Mouse (Mus musculus) kidney, postnatal 10 days (tissue): ENCODE data around the gene Marveld1.

Experiments used
- DNase-seq: peaks from one replicate; pipeline ENCODE4 v3.0.0; 2021; ENCODE audit warnings: mixed read lengths

The Marveld1 gene

DNA sequence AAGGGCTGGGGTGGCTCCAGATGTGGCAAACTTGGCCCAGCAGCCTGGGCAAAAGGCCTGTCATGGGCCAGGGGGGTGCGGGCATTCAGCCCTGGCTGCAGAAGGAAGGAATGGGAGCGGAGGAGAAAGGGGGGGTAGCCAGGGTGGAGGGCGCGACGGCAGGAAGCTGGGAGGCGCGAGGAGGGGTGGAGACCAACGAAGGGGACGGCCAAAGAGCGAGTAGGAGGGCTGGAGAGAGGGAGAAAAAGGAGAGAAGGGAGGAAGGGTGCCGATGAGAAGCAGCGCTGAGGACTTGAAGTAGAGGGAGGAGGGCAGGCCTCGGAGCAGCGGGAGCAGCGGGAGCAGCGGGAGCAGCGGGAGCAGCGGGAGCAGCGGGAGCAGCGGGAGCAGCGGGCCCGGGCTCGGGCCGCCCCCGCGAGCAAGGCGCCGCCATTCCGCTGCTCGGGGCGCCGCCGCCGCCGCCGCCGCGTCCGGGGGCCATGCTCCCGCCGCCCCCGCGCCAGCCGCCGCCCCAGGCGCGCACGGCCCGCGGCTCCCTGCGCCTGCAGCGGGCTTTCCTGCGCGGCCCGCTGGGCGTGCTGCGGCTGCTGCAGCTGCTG is at the start of gene Marveld1:
Gene Marveld1, plus strand, starts transcription at position 231 of the 599 bp plus-strand sequence.
- DNase-seq = peak; percentile 90

DNA sequence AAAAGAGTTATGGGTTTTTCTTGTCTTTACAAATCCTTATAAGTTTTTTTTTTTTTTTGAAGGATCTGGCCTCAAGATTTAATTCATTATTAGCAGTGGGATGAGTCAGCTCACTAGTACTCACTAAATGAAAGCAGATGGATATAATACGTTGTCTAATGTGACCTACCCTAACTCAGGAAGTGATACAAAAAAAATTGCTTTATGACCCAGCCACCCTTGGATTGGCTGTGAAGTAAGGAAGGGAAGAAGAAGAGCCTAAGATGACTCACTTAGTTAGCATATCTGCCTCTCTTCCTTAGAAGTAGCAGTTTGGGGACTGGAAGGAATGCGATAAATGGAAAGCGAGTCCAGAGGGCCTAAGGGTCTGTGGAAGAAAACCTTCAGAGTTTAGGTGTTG is 47.8 kb upstream of the Marveld1 start:
- DNase-seq = no peak

DNA sequence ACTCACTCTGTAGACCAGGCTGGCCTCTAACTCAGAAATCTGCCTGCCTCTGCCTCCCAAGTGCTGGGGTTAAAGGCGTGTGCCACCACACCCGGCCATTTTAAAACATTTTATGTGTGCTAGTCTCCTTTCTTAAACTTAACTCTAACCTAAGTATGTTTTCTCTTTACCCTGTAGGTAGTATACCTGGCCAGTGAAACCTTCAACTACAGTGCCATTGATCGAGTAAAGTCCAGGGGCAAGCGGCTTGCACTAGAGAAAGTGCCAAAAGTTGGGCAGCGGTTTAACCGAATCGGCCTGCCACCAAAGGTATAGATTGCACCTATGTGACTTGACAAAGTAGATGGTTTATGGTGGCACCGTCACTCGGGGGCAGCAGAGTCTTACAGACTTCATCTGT is 42.5 kb upstream of the Marveld1 start:
- no peak for DNase-seq

DNA sequence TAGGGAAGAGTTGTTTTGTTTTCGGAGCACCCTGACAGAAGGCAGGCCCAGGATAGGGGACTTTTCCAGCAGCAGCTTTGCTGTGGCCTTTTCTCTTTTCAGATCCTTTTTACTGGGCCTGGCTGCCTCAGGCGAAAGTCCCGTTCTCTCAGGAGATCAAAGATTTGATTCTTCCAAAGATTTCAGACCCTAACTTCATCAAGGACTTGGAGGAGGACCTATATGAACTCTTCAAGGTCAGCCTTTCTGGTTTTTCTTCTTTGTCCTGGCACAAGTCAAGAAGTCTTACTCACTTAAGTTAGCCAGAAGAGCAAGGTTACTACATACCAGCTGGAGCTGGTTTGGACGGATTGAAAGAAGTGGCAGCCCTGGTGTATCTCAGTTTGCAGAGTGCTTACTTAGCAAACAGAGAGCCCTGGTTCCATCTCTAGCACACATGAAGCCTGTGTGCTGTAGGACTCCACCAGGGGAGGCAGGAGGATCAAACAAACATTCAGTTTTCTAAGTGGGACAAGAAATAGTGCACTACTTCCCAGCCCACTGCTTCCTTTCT is 31.3 kb upstream of the Marveld1 start:
- DNase-seq = no peak

DNA sequence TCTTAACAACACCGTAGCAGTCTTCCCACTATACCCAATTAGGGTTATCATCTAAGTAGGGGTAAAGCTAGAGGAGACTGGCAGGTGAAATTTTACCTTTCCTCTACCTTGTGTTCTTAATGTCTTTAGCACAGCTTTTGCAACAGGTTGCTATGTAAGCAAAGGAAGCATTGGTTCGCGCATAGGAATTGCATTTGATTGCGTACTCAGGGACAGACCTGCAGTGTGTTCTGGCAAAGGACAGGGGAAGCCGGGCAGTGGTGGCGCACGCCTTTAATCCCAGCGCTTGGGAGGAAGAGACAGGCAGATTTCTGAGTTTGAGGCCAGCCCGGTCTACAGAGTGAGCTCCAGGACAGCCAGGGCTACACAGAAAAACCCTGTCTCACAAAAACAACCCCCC is 29.1 kb upstream of the Marveld1 start:
- no peak for DNase-seq

DNA sequence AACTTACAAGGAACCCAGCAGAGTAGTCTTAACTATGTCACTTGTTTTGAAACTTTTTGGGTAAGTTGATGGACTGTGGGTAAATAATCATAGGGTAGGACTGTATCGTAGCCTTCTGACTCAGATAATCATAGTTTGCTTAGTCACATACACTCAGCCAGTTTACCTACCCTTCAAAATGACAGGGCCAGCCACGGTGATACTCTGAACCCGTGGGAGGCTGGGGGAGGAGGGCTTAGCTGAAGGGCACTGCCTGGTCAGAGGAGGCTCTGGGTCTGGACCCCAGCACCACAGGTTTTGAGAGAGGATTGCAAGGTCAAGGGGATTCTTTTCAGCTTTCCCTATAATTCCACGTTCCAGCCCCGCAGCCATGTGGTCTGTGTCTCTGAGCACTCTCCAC is 28.6 kb upstream of the Marveld1 start:
- no peak for DNase-seq

DNA sequence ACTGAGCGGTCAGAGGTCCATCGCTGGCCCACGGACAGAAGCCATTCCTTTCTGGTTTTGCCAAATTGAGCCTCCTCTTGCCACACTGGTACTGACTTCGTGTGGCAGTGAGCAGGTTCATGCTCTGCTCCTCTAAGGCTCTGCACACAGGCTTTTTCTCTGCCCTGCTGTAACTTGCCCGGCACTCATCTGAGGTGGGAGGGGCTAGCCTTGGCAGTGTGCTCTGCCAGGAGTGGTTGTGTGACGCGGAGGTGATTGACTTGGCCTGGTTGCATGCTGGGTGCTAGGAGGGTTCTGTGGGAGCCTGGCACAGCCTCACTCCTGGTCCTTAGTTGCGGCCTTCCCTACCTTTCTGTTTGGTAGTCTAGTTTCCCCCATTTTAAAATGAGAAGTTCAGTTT is 26.7 kb upstream of the Marveld1 start:
- no peak for DNase-seq

DNA sequence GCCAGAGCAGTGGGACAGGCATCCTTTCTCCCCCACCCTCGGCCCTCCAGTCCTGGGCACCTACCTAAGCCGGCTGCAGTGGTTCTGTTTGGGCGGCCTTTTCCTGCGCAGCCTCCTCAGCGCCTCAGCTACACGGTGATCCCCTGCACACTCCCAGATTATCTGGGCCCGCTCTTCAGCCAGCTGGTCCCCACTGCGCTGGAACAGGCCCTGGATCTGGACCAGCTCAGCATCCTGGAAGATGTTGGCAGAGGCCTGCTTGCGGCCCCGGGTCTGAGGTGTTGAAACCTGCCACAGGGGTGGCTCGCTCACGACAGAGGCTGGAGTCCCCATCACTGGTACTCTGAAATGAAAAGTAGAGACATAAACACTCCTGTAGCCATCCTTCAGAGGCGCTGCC is 22.5 kb upstream of the Marveld1 start:
- DNase-seq = no peak

DNA sequence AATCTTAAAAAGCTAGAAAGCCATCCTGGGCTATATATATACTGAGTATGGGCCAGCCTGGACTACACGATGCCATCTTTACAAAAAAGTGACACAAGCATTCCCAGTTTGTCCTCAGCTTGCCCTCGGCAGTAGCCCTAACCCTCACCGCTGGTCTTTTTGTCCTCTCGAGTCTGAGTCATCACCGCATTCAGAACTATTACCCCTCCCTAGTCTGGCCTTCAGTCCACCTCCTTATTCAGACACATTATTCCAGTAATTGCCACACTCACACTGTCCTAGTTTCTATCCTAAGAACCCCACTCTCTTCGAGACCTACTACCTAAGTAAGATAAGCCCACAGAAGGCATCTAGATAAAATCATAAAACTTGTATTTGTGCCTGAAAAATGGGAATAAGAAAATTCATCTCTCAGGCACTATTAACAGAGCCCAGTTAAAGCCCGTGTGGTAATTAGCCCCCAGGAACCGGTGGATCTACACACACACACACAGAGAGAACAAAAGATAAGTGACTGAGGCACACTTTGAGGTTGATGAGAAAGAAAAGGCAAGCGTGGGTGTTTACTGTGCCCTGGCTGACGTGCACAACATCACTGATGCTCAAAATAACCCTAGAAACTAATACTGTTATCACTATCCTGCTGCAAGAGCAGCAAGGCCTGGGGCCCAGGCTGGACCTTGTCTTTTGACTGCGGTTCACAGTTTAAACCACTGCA is 21.5 kb upstream of the Marveld1 start:
- no peak for DNase-seq

DNA sequence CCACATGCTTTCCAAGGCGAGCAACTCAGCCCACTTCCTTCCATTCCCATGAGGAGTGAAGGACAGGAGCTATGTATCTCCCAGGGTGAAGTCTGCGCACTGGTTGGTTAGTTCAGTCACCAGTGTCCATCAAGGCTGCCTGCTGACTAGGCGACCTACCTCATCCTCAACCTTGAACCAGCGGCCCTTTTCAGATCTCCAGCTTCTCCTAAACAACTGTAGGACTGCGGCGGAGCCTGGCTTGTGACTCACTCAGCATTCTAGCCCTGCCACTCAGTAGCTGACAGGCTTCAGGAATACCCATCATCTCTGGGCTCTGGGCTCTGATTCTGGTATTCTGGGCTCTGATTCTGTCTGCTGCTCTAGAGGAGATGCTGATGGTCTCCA is 21.0 kb upstream of the Marveld1 start:
- no peak for DNase-seq

DNA sequence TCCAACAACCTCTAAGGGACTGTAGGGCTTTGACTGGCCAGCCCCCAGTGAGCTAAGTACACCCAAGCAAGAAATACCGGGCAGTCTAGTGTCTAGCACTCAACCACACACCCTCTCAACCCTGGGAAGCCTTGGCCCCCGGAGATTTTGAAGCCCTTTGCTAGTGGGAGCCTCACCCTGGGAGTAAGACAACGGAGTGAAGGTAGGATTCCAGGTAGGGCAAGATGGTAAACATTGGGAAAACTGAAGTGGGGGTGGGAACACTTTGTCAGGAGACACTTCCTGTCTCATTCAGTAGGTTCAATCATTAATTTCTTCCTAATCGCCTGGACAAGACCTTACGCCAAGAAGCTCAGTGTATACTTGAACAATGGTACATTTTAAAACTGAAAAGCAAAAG is 20.2 kb upstream of the Marveld1 start:
- no peak for DNase-seq

DNA sequence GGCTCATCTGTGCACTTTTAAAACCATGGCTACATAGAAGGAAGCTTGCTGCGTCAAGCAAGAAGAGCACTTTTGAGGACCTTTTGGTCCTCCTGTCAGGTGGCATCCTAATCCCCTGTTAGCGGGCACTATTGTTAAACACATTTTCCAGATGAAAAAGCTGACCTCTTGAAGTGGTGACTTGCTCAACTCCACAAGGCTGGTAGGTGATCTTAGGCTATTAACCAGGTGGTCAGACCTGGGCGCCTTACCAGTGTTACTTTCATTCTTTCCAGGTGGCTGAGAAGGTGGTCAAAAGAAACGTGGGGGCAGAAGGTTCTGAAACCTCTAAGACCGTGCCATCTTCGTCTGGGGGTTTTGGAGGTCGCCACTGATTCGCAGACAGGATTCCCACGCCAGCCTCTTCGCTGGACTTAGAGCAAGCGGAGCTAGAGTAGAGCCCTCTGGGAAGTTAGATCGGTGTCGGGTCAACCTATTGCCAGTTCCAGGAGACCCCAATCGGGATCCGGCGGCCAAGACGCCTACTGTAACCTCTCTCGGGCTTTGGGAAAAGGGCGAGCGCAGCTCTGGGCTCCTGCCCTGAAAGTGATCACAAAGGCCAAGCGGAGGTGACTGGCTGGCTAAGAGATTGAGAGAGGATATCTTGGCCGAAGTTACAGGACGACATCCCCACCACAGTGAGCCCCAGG is 19.0 kb upstream of the Marveld1 start:
- DNase-seq = no peak

DNA sequence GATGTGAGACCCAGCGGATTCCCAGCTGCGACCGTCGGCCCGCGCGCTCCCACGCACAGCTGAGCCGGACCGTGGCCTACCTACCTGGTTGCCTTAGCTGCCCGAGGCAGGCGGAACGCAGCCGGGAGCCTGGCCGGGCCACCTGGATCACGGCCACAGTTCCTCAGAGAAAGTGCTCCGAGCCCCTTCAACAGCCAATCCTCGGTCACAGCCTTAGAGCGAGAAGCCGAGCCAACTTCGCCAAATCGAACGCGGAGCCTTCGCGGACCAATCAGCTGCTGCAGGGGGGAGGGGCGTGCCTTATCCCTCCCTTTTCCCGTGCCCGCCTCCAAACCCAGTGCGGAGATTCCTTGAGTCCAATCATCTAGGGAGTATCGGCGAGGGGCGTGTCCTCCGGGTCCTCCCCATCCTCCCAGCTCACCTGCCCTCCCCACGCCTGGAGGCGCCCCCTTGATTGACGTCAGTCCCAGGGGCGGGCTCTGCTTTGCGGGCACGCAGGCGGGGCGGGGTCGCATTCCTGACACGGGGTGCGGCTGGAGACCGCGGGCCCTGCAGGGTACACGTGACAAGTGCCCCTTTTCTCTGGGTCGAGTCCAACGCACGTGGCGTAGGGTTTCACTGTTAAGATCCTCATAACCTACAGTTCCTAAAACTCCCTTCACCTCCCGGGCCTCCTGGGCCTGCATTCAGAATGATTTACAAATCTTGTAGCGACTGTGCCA is 18.3 kb upstream of the Marveld1 start, which contains the start of gene Avpi1:
Gene Avpi1, minus strand, starts transcription at position 273 of the 722 bp plus-strand sequence.
- DNase-seq = peak; percentile 99

DNA sequence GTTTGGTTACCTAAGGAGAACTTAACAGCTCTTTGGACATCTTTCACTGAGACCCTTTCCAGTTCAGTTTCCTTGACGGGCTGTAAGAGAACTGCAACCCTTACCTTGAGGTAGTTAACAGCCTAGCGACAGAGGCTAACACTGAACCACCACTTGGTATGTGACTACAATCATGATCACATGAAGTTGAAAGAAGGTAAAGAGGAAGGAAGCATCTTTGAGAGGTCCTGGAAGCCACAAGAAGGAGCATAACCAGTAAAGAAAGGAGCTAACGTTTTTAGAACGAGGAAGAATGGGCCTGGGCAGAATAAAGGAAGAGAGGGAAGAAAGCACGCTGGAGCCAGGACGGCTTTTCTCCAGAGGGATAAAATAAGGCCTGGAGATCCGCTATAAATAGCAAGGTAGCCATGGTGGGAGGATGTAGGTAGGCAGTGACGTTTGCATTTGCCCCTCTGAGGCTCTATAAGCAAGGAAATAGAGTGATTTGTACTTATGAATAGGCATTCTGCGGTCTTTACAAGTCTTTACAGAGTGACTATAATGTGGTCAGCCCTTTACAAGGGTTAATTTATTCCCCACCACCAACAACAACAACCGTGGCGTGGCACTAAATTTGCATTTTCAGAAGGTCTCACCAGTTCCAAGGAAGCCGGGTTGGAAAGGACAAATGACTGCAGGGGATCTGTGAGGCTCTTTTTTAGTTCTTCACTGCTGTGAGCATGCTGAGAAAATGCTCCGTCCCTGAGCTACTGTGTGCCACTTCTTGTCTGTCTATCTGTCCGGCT is 17.5 kb upstream of the Marveld1 start:
- DNase-seq = no peak

DNA sequence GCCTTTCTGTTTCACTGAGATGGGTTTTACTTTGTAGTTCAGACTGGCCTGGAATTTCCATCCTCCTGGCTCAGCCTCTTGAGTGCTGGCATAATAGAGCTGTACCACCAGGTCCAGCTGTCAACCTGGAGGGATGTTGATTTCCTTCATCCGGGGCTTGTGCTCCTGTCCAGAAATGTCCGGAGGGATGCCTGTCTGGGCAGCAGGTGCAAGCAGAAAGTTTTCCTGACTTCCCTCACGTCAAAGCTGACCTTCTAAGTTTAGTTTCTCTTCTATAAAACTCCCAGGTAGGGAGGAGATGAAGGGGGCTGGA is 16.9 kb upstream of the Marveld1 start:
- DNase-seq = no peak

DNA sequence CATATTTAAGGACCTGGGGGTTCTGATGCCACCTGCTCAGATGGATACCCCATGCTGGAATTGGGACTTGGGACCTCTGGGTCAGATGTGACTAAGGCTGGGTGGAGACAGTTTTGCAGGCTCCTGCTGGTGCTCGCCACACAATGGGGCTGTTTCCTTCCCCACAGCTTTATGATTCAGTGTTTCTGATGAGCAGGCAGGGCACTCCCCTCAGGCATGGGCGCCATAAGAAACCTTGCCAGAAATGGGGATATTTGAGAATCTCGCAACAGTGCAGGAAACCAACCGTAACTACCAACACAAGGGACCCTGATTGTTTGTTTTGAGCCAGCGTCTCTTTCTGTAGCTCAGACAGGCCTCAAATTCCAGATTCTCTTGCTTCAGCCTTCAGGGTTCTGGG is 16.1 kb upstream of the Marveld1 start:
- DNase-seq = no peak

DNA sequence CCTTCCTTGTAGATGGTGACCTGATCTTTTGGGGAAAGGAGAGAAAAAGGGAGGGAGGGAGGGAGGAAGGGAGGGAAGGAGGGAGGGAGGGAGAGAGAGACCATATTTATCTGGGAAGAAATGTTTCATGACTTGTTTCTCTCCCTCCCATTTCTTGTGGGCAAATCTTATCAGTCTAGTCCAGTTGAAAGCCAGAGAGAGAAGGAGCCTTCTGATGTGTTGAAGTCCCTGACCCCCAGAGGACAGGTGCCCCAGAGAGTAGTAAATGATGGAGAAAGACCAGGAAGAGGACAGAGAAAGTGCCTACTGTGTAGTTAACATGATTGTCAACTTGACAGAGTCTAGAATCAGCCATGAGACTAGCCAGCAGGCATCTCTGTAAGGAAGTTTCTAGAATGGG is 12.1 kb upstream of the Marveld1 start:
- DNase-seq = no peak

DNA sequence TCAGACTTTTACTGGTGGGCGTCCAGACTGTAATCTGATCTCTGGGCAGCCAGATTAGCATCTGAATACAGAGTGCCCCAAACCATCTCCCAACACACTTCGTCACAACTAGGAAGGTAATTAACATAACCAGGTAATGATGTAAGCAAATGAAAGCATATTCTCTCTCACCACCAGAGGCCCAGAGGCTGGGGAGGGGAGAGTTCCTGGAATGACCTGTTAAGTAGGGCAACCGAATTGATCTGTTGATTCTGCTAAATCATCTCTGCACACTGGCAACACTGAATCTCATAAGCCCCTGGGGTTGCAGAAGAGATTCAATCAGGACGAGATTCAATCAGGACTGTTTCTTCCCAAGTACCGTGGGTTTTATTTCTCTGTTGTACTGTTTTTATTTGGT is 11.1 kb upstream of the Marveld1 start:
- DNase-seq = no peak

DNA sequence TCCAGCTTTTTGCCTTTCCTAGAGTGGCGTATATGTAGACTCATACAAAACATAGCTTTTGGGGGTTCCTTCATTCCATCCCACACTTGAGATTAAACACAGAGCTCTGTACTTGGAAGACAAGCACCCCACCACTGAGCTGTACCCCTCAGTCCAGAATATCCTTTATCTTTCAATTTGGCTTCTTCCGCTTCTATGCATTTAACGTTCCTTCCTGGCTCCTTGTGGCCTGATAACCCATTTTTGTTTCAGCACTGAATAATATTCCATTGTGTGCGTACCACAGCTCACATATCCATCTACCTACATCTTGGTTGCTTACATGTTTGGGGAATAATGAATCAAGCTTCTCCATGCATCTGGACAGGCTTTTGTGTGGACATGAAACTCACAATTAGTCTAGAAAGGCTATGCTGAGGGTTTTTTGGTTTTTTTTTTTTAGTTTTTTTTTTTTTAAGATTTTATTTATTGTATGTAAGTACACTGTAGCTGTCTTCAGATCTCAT is 10.0 kb upstream of the Marveld1 start:
- DNase-seq = no peak

DNA sequence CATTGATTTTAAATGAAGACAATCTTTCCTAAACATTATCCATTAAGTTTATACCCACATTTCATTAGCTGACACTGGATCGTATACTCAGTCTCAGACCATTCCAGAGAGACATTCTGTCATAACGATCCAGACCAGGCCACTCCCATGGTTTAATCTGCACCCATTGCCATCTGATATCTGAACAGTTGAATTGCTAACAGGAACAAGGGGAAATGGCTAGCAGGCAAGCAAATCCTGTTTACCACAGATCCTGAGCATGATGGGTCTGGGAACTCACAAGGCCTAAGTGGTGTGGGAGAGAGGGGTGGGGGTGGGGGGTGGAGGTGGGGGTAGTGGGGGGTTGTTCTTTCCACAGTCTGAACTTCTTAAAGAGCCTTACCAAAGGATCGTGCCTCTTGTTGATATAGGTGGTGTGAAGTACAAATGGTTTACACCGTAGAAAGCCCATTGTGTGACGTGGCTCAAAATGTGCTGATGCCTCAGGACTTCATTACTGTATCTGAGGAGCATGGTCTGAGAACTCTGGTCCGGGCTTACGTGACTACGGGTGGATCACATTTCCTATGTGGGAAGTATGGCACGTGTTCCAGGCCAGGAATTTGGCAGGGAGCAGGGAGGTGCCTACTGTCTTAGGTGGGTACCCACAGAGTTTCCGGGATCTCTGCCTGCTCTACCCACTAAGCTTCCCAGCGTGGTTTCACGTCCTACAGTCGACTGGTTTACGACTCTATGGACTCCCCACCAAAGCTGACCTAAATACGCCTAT is 8.5 kb upstream of the Marveld1 start:
- DNase-seq = no peak

DNA sequence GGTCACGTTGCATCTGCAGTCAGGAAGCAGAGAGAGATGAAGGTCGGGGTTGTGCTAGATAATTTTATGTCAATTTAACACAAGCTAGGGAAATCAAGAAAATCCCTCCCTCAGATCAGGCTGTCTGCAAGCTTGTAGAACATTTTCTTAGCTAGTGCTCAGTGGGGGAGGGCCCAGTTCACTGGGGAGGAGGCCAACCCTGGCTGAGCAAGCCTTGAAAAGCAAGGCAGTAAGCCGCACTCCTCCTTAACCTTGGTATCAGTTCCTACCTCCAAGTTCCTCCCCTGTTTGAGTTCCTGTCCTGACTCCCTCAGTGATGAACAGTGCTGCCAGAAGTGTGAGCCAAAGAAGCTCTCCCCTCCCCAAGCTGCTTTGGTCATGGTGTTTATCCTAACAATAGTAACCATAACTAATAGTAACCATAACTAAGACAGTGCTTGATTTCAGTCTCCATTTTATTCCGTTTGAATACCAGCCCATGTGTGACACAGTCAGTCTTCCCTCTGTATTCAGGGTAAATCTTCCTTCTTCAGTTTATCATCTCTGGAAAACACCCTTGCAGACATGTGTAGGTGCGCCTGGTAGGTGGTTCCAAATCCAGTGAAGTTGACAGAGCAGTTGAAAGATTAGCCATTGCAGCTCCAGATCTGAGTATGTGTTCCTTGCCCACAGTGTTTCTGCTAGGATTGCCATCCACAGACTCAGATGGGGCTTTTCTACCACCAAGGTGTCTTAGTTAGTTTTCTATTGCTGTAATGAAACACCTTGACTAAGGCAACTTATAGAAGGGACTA is 7.3 kb upstream of the Marveld1 start:
- no peak for DNase-seq
